Mouse (Mus musculus): Measurements from ENCODE around the gene Kxd1. TPM values are rescaled to one million over a fixed set of nuclear protein-coding genes. Genes with fewer than 3 reads are reported as not detected.

Gene Kxd1
- total RNA-seq, 1 experiment from 2014 or later: 70.0 TPM

DNA sequence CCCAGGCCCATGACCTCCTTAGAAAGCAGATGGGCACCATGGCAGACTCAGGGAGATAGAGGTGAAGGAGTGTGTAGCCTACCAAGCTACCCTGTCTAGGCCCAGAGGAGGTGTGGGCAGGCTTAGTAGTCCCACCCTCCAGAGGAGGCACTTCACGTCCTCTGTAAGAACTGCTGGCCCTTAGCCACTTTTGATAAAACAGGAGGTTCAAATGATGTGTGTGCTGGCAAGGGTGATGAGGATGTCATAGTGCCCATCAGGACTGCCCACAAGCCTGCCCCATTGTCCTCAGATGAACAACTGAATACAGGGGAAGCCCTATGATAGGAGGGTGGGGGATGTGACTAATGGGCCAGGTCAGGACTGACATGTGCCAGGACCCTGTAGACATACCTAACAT lies 25.1 kb upstream of the Kxd1 start:
- ATAC-seq (replicated peaks in 1 of 2; ENCODE audit: insufficient read depth in 1 of 2, low FRiP score in 2 of 2, low TSS enrichment in 1 of 2, low read depth in 1 of 2, poor library complexity in 2 of 2, severe bottlenecking in 2 of 2): no peak

DNA sequence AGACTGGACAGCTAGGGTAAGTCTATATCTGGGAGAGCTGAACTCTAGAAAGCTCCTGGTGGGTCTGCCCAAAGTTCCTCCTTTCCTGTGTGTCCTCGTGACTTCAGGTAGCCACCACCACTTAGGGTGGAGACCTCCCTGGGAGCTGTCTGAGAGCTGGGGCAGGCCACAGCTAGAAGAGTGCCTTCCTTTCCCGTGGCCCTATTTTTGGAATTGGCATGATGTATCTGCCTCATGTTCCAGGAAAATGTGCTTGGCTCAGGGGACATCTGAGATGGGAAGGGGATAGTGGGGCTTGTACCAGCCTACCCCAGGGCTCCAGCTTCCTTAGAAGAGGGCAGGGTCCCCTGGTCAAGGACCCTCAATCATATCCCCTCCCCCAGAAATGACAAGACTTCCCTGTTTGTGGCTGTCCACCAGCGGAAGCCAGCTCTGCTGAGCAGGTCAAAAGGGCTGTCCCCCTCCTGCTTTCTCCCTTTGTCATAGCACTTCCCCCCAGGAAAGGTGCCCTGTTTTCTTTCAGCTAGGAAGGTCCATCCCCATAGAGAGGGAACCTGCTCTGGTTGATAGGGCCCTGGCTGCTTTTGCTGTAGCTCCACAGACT lies 23.9 kb upstream of the Kxd1 start:
- ATAC-seq (replicated peaks in 1 of 2; ENCODE audit: insufficient read depth in 1 of 2, low FRiP score in 2 of 2, low TSS enrichment in 1 of 2, low read depth in 1 of 2, poor library complexity in 2 of 2, severe bottlenecking in 2 of 2): no peak

GRCm38 (mm10) chr8:70549412-70550184 lies 21.8 kb upstream of the Kxd1 start:
- peak; percentile 55 to 77 for ATAC-seq (replicated peaks in 1 of 2; ENCODE audit: insufficient read depth in 1 of 2, low FRiP score in 2 of 2, low TSS enrichment in 1 of 2, low read depth in 1 of 2, poor library complexity in 2 of 2, severe bottlenecking in 2 of 2)

DNA sequence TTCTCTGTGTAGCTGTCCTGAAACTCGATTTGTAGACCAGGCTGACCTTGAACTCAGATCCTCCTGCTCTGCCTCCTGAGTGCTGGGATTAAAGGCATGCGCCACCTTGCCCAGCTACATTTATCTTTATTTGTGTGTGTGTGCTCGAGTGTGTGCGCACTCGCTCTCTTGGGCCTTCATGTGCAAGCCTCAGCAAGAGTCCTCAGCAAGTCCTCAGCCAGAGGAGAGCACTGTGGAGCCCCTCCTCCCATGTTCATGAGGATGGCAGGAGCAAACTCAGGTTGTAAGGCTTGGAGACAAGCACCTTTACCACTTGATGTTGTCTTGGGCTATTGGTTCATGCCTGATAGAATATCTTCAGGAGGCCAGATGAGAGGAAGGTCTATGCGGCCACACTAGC lies 20.0 kb upstream of the Kxd1 start:
- no peak for ATAC-seq (replicated peaks in 1 of 2; ENCODE audit: insufficient read depth in 1 of 2, low FRiP score in 2 of 2, low TSS enrichment in 1 of 2, low read depth in 1 of 2, poor library complexity in 2 of 2, severe bottlenecking in 2 of 2)

DNA sequence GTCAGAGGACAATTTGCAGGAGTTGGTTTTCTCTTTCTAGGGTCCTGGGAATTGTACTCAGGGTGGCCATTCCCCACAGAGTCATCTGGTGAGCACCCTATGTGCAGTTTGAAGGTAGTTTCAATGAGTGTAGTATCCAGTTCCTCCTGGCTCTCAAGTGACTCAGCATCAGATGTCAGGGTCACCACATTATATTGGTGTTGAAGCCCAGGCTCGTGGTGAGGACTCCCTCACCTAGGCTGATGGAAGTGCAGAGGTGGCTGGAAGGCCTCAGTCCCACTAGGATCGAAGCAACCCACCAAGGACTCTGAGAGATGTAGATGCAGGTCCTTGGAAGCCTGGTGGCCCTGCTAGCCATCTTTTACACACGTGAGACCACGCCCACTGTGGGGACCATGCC lies 18.7 kb upstream of the Kxd1 start:
- ATAC-seq (replicated peaks in 1 of 2; ENCODE audit: insufficient read depth in 1 of 2, low FRiP score in 2 of 2, low TSS enrichment in 1 of 2, low read depth in 1 of 2, poor library complexity in 2 of 2, severe bottlenecking in 2 of 2): no peak

DNA sequence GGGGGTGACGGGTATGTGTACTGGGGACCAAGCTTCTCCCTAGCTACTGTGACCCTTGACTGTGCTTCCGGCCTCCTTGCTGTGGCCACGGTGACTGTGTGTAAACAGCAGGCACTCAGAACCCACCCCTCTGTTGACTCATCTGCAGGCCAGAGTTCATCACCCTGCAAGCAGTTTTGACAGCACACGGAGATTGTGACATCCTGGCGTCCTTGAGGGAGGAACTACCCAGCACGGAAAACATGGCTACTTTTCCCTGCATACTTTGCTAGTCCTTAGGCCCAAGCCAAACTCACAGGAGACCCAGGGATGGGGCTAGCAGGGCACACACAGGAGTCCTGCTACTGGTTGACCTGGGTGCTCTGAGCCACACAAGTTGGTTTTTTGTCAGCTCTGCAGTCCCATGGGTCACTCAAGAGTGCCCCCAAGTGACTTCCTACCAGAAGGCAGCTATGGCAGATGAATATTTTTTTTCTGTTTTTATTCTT lies 16.5 kb upstream of the Kxd1 start:
- peak; percentile 12 to 34; a peak in 2 of 4 replicates for ATAC-seq (replicated peaks in 1 of 2; ENCODE audit: insufficient read depth in 1 of 2, low FRiP score in 2 of 2, low TSS enrichment in 1 of 2, low read depth in 1 of 2, poor library complexity in 2 of 2, severe bottlenecking in 2 of 2)

- no peak for ATAC-seq (replicated peaks in 1 of 2; ENCODE audit: insufficient read depth in 1 of 2, low FRiP score in 2 of 2, low TSS enrichment in 1 of 2, low read depth in 1 of 2, poor library complexity in 2 of 2, severe bottlenecking in 2 of 2)
Observed at GRCm38 (mm10) chr8:70541081-70541480, 13.3 kb upstream of the Kxd1 start.

DNA sequence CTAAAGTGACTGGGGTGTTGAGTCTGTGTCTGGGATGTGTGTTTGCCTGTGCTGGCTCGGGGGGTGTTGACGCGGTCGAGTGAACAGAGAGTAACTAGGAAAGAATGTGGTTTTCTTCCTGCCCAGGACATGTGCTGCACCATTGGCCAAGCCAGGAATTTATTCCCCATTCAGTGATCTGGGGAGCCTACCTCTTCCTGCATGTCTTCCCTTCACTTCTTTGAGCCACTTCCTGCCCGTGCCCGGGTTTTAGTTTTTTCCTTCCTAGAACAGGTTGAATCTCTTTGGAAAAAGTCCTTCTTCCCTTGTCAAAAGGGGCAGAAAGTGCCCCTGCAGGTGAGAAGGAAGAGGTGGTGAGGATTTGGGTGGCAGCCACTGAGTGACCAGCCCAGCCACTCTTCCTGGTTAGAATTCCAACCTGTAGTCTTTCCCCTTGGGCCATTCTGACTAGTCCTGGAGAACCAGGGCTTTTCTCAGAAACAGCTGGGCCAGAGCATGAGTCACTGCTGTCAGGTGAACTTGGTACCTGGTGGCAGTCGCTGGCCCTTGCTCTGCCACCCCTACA lies 12.8 kb upstream of the Kxd1 start:
- ATAC-seq (replicated peaks in 1 of 2; ENCODE audit: insufficient read depth in 1 of 2, low FRiP score in 2 of 2, low TSS enrichment in 1 of 2, low read depth in 1 of 2, poor library complexity in 2 of 2, severe bottlenecking in 2 of 2): no peak

GRCm38 (mm10) chr8:70540013-70540506 lies 12.3 kb upstream of the Kxd1 start:
- ATAC-seq (replicated peaks in 1 of 2; ENCODE audit: insufficient read depth in 1 of 2, low FRiP score in 2 of 2, low TSS enrichment in 1 of 2, low read depth in 1 of 2, poor library complexity in 2 of 2, severe bottlenecking in 2 of 2): no peak

DNA sequence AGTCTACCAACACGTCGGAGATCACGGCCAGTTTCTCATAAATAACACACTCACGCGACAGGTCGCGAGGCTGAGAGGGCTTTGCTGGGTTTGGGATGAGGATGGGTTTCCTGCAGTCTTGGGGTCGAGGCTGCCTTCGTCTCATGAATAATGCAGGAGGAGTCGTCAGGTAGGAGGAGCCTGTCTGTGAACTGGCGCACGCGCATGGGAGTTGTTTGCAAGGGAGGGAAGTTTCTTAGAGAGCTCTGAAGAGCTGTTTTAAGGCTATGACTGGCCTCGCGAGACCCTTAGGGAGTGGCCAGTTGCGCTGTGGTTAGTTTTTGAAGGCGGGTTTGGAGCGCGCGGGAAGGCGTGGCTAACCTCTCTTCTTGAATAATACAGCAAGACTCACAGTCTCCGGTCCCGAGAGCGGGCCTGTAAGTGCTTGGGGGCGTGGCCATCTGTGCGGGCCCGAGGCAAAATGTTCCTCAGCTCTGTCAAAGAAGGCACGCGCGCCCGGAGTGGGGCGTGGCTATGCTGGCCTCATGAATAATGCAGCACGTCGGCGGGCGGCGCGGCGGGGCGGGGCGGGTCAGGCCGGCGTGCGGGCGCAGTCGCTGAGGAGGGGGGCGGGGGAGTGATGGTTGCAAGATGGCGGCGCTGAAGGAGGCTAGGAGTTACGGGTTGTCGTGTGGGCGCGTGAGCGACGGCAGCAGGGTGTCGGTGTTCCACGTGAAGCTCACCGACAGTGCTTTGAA lies 11.5 kb upstream of the Kxd1 start, which contains the start of gene Ell:
Gene Ell, plus strand, starts transcription at position 381 of the 737 bp plus-strand sequence.
- peak; percentile 75 to 78 for ATAC-seq (replicated peaks in 1 of 2; ENCODE audit: insufficient read depth in 1 of 2, low FRiP score in 2 of 2, low TSS enrichment in 1 of 2, low read depth in 1 of 2, poor library complexity in 2 of 2, severe bottlenecking in 2 of 2)

- ATAC-seq (replicated peaks in 1 of 2; ENCODE audit: insufficient read depth in 1 of 2, low FRiP score in 2 of 2, low TSS enrichment in 1 of 2, low read depth in 1 of 2, poor library complexity in 2 of 2, severe bottlenecking in 2 of 2): peak; percentile 75 to 80
Observed at GRCm38 (mm10) chr8:70538633-70539076, 10.9 kb upstream of the Kxd1 start.

- ATAC-seq (replicated peaks in 1 of 2; ENCODE audit: insufficient read depth in 1 of 2, low FRiP score in 2 of 2, low TSS enrichment in 1 of 2, low read depth in 1 of 2, poor library complexity in 2 of 2, severe bottlenecking in 2 of 2): peak; percentile 6 to 22; a peak in 2 of 4 replicates
Observed at GRCm38 (mm10) chr8:70538024-70538579, 10.3 kb upstream of the Kxd1 start.

DNA sequence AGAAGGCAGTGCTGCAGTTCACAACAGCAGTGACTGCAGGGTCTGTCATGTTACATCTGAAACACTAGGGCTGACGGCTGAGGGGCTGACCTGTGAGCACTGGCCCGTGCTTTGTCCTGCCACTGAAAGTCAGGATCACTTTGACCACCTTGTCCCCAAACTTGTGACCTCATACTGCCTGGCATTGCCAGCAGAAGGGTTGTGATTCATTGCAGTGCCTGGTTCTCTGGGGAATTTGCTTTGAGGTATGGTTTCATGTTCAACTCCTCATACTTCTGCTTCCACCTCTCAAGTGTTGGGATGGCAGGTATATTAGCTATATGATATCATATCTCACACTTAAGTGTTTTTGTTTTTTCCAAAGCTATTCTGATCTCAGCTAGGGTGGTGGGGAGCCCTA lies 7.9 kb upstream of the Kxd1 start:
- no peak for ATAC-seq (replicated peaks in 1 of 2; ENCODE audit: insufficient read depth in 1 of 2, low FRiP score in 2 of 2, low TSS enrichment in 1 of 2, low read depth in 1 of 2, poor library complexity in 2 of 2, severe bottlenecking in 2 of 2)

DNA sequence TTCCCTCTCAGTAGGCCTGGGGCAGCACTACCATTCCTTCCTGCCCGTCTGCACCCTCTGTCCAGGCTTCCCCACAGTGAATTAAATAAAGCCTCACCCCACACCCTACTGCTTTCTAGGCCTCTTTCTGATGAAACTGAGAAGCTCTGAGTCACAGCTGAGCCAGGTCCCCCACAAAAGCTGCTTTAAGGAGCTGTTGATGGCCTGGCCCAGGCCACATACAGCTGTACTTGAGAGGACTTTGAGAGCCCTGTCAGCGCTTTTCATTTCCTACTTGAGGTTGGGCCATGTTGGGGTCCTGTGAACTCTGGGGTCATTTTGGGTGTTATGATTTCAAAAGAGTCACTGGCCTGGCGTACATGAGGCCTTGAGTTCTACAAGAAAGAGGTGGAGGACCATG lies 7.5 kb upstream of the Kxd1 start:
- ATAC-seq (replicated peaks in 1 of 2; ENCODE audit: insufficient read depth in 1 of 2, low FRiP score in 2 of 2, low TSS enrichment in 1 of 2, low read depth in 1 of 2, poor library complexity in 2 of 2, severe bottlenecking in 2 of 2): no peak

DNA sequence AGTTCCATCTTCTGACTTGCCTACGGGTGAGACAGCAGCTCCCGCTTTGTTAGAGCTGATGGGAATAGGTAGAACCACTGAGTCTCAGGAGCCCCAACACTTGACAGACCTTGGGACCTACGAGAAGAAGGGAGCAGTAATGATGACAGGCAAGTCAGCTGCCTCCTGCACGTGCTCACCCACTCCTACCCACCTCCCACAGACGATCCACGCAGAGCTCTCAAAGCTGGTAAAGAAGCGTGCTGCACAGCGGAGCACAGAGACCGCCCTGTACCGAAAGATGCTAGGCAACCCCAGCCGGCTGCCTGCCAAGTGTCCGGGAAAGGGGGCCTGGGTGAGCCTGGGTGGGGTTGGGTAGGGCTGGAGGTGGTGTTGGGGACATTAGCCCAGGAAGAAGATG lies 6.5 kb upstream of the Kxd1 start:
- ATAC-seq (replicated peaks in 1 of 2; ENCODE audit: insufficient read depth in 1 of 2, low FRiP score in 2 of 2, low TSS enrichment in 1 of 2, low read depth in 1 of 2, poor library complexity in 2 of 2, severe bottlenecking in 2 of 2): no peak

GRCm38 (mm10) chr8:70530314-70530713 lies 2.6 kb upstream of the Kxd1 start:
- no peak for ATAC-seq (replicated peaks in 1 of 2; ENCODE audit: insufficient read depth in 1 of 2, low FRiP score in 2 of 2, low TSS enrichment in 1 of 2, low read depth in 1 of 2, poor library complexity in 2 of 2, severe bottlenecking in 2 of 2)

DNA sequence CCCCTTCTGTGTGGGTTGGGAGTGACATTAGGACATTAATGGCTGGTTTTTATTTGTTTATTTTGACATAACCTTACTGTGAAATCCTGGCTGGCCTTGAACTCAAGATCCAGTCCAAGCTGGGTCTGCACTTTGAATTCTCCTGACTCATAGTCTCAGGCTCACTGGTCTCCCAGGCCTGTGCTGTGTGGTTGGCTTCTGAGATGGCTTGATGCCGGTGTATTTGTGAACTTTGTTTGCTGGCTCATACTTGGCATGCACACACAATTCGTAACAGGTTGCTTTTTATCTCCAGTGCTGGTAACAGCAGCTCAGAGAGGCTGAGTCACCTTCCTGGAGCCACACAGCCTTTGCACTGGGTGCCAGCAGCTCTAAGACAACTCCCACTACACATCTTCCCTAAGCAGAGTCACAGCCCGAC lies 2.0 kb upstream of the Kxd1 start:
- ATAC-seq (replicated peaks in 1 of 2; ENCODE audit: insufficient read depth in 1 of 2, low FRiP score in 2 of 2, low TSS enrichment in 1 of 2, low read depth in 1 of 2, poor library complexity in 2 of 2, severe bottlenecking in 2 of 2): no peak
